Mouse (Mus musculus) midbrain, embryonic 16.5 days (tissue): Measurements from ENCODE around the gene M6pr. TPM values are rescaled to one million over a fixed set of nuclear protein-coding genes. Genes with fewer than 3 reads are reported as not detected.
A peak's percentile ranks its signal among the peaks of the same experiment; 100 is the strongest.

ENCODE experiments used
- ATAC-seq: fragments of 200-750 bp; cut with Nextera tagmentation; 2 replicates; pipeline ENCODE4 v1.8.0; 2017; ENCODE audit warnings: moderate TSS enrichment
- H3K27ac ChIP-seq: fragments of 300-500 bp; sonication (generic); 2 replicates; pipeline ENCODE4 v1.5.1; 2014; ENCODE audit warnings: mild to moderate bottlenecking, low read length, mixed read lengths
- H3K27me3 ChIP-seq: fragments of 300-500 bp; sonication (generic); 2 replicates; pipeline ENCODE4 v1.6.1; 2014; ENCODE audit warnings: low read depth, low read length, mixed read lengths; ENCODE audit not compliant: control insufficient read depth, insufficient read depth
- H3K36me3 ChIP-seq: fragments of 300-500 bp; sonication (generic); 2 replicates; pipeline ENCODE4 v1.6.1; 2014; ENCODE audit warnings: mild to moderate bottlenecking, low read length, moderate library complexity, mixed read lengths; ENCODE audit not compliant: control insufficient read depth, insufficient read depth
- H3K4me1 ChIP-seq: fragments of 300-500 bp; sonication (generic); 2 replicates; pipeline ENCODE4 v1.6.1; 2014; ENCODE audit warnings: mild to moderate bottlenecking, low read length, mixed read lengths; ENCODE audit not compliant: control insufficient read depth, insufficient read depth
- H3K4me2 ChIP-seq: fragments of 300-500 bp; sonication (generic); 2 replicates; pipeline ENCODE4 v1.6.1; 2014; ENCODE audit warnings: mild to moderate bottlenecking, low read length, mixed read lengths
- H3K4me3 ChIP-seq: fragments of 300-500 bp; sonication (generic); 2 replicates; pipeline ENCODE4 v1.5.1; 2014; ENCODE audit warnings: low read depth, mild to moderate bottlenecking, low read length, moderate library complexity, mixed read lengths
- H3K9ac ChIP-seq: fragments of 300-500 bp; sonication (generic); 2 replicates; pipeline ENCODE4 v1.6.1; 2014; ENCODE audit warnings: low read depth, low read length, mixed read lengths
- H3K9me3 ChIP-seq: fragments of 300-500 bp; sonication (generic); replicated peaks from 2 replicates; pipeline ENCODE4 v1.6.1; 2014; ENCODE audit warnings: mild to moderate bottlenecking, low read length, mixed read lengths; ENCODE audit not compliant: control insufficient read depth, poor library complexity, severe bottlenecking
- WGBS: fragments of 180-500 bp; shearing (Covaris S2); extraction: QIAGEN DNeasy Blood & Tissue Kit; methylation state at CpG from one replicate; pipeline ENCODE4 v1.1.7; 2014; 5-methylcytosine and 5-hydroxymethylcytosine counted together
- polyA plus RNA-seq: library from polyadenylated mRNA; unstranded; fragments of >200 nt; fragmentation: Nextera tagmentation; extraction: Ambion mirVana; gene quantifications from 2 replicates; pipeline ENCODE4 v1.2.1, GENCODE M21; 2015

Gene M6pr
- polyA plus RNA-seq, 1 experiment from 2014 or later: 50.5 TPM

DNA sequence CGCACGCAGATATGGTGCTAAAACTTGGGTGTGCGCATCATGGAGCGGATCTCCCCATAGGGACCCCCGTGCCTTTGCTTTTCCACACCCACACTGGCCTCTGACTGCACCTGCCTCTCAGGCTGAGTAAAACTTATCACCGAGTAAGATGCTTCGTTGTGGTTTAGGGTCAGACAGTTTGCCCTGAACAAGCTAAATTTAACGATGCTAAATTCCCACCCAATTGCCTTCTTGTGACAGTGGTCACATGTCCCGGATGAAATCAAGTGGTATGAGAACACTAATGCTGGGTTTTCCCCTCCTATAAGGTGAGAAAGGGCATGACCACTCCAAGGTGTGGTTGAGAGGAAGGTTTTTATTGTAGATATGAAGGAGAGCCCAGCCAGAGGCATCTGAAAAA, 14.7 kb upstream of the M6pr start:
- Histone ChIP-seq H3K4me2 (no peak overlapping the region), H3K27me3 (no peaks in the 10 kb centered on the region), H3K4me1 (peaks cover 19% of the 10 kb centered on the region), H3K36me3 (no peaks in the 10 kb centered on the region), H3K9ac (no peak overlapping the region), H3K27ac (no peak overlapping the region), H3K9me3 (no peaks in the 10 kb centered on the region), H3K4me3 (no peak overlapping the region)
- no peak for ATAC-seq
- 89% methylated on average over 9 of the region's 9 CpGs for WGBS

DNA sequence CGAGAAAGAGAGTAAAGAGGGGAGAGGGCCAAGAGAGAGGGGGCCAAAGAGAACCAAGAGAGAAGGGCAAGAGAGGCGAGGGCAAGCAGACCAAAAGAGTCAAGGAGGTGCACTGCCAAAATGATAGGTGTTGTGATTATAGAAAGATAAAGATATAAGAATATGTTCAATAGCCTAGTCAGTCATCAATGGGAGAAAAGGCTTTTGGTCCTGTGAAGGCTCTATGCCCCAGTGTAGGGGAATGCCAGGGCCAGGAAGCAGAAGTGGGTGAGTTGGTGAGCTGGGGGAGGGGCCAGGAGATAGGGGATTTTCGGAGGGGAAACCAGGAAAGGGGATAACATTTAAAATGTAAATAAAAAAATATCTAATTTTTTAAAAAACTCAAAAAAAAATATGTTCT, 14.2 kb upstream of the M6pr start:
- H3K4me2 ChIP-seq: no peak overlapping the region
- H3K27me3 ChIP-seq: no peaks in the 10 kb centered on the region
- 72% methylated on average over 3 of the region's 3 CpGs for WGBS
- H3K4me1 ChIP-seq: peaks cover 19% of the 10 kb centered on the region
- no peak for ATAC-seq
- H3K4me3 ChIP-seq: no peak overlapping the region
- no peak overlapping the region for H3K9ac ChIP-seq
- no peaks in the 10 kb centered on the region for H3K36me3 ChIP-seq
- no peak overlapping the region for H3K27ac ChIP-seq
- no peaks in the 10 kb centered on the region for H3K9me3 ChIP-seq

DNA sequence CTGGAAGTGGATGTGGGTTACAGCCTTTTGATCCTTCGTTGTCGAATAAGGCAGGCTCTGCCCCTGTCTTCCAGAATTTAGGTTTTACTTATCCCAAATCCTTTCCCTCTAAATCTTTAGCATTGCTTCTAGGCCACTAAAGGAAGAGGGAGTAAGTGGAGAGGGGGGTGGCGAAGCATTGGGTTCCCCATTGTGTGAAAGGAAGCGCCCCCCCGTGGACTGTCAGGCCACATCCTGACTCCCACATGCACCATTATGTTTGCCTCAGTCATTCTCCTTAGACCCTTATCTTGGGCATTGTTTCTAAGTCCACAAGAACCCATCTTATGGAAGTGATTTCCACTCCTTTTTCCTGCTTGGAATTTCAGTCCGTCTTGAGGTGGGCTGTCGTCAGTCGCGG, 13.3 kb upstream of the M6pr start:
- 62% methylated on average over 9 of the region's 9 CpGs for WGBS
- H3K27me3 ChIP-seq: no peaks in the 10 kb centered on the region
- H3K36me3 ChIP-seq: no peaks in the 10 kb centered on the region
- ATAC-seq: no peak
- no peak overlapping the region for H3K27ac ChIP-seq
- no peak overlapping the region for H3K4me3 ChIP-seq
- H3K9me3 ChIP-seq: no peaks in the 10 kb centered on the region
- no peak overlapping the region for H3K9ac ChIP-seq
- no peak overlapping the region for H3K4me2 ChIP-seq
- H3K4me1 ChIP-seq: peaks cover 19% of the 10 kb centered on the region

DNA sequence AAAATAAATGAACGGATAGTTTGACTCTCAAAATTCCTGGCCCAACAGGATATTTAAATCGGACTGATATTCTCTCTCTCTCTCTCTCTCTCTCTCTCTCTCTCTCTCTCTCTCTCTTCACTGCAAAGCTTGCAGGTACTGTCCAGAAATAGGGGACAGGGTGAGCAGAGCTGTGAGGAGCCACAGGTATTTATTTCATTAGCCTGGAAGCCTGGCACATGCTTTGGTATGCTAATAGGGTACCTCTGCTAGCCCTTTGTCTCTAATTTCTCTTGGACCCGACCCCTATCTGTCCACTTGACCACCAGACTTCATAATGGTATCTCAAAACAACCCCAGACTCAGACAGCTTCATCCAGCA, 11.6 kb upstream of the M6pr start:
- WGBS: 22% methylated on average over 3 of the region's 3 CpGs
- Histone ChIP-seq H3K27ac (peak overlapping the region; percentile 88), H3K9me3 (no peaks in the 10 kb centered on the region), H3K4me2 (peak overlapping the region; percentile 68), H3K4me3 (peak overlapping the region; percentile 45), H3K9ac (peak overlapping the region; percentile 72), H3K36me3 (no peaks in the 10 kb centered on the region), H3K4me1 (peaks cover 19% of the 10 kb centered on the region), H3K27me3 (no peaks in the 10 kb centered on the region)
- ATAC-seq: peak; percentile 55; the same call in 1 of the 2 replicates

DNA sequence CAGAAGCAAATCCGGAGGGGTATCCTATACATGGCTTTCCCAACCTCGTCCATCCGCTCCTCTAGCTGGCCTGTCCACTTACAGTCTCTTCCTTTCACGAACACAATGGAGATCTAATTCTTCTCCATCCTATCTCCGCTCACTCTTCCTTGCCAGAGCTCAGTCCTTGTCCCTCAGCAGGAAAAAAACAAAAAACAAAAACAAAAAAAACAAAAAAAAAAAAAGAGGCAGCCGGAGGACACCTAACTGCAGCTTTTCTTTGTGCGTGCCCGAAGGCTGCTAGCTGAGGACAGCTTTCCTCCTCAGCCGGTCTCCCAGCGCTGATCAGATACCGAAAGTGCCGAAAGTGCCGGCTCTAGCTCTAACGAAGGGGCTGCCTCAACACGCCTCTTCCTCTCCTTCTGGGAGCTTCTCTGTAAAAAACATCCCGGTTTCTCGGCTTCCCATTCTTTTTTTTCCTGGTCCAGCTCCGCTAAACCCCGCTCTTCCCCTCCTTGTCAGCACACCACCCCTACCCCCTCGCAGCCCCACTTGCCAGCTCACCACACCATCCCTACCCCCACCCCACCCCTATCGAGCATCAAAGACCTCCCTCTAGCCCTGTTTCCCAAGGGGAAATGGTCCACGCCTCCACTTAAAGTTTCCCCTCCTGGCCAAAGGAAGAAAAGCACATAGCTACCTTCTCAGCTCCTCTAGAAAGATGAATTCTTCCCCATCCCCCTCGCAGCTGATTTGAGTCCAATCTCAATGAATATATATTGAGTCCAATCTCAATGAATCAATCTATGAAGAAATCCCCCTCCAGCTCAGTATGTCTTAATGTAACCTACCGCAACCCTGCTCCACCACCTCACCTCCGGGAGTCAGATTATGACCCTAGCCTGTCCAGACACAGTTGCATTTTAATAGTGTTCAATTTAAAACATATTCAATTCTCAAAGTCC, 11.0 kb upstream of the M6pr start:
- peak overlapping the region; percentile 88 for H3K27ac ChIP-seq
- H3K9ac ChIP-seq: peak overlapping the region; percentile 72
- H3K27me3 ChIP-seq: no peaks in the 10 kb centered on the region
- H3K4me3 ChIP-seq: peak overlapping the region; percentile 45
- peak overlapping the region; percentile 68 for H3K4me2 ChIP-seq
- WGBS: 5% methylated on average over 25 of the region's 25 CpGs
- H3K9me3 ChIP-seq: no peaks in the 10 kb centered on the region
- no peaks in the 10 kb centered on the region for H3K36me3 ChIP-seq
- H3K4me1 ChIP-seq: peaks cover 19% of the 10 kb centered on the region
- ATAC-seq: peak; percentile 86

DNA sequence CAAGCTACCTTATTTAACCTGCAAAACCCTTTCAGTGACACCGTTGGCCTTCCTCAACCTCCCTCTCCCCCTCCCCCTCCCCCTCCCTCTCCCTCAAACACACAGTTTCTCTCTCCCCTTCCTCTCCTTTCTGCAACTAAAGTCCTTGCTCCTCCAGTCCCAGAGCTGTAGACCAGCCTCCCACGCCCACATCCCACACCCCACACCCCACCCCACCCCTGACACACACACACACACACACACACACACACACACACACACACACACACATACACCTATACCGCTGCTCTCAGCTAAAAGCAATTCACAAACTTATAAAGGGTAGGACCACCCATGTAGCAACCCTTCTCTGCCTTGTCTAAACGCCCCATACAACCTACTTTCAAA, 10.3 kb upstream of the M6pr start:
- H3K4me2 ChIP-seq: peak overlapping the region; percentile 68
- no peak overlapping the region; the same call in 1 of the 2 replicates for H3K4me3 ChIP-seq
- ATAC-seq: peak; percentile 33; the same call in 1 of the 2 replicates
- peak overlapping the region; percentile 88; the same call in 1 of the 2 replicates for H3K27ac ChIP-seq
- peaks cover 19% of the 10 kb centered on the region for H3K4me1 ChIP-seq
- H3K36me3 ChIP-seq: no peaks in the 10 kb centered on the region
- no peaks in the 10 kb centered on the region for H3K9me3 ChIP-seq
- 62% methylated on average over 4 of the region's 4 CpGs for WGBS
- H3K27me3 ChIP-seq: no peaks in the 10 kb centered on the region
- H3K9ac ChIP-seq: peak overlapping the region; percentile 72; the same call in 1 of the 2 replicates

DNA sequence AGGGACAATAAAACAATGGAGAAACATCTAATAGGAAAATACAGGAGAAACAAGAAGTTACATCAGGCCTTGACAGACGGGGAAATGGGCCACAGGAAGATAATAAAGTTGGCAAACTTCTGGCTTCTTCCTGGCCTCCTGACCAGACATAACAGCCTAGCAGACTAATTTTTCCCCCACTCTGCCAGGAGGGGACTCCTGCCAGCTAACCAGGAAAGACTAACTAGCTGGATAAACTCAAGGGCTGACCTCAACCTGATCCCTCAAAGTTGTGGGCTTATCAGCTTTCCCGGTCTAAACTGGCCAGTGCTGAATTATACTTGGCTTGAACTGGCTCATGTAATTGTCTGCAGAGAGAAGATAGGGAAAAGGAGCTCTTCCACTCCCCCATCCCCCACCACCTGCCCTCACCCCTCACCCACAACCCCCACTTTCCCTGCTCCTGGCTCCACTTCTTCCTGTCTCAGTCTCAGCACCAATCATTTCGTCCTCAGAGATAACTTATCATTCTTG, 8.8 kb upstream of the M6pr start:
- Histone ChIP-seq H3K9ac (no peak overlapping the region), H3K4me1 (peaks cover 19% of the 10 kb centered on the region), H3K27ac (no peak overlapping the region), H3K27me3 (no peaks in the 10 kb centered on the region), H3K4me3 (no peak overlapping the region), H3K4me2 (no peak overlapping the region), H3K9me3 (no peaks in the 10 kb centered on the region), H3K36me3 (no peaks in the 10 kb centered on the region)
- WGBS: 79% methylated on average over 3 of the region's 3 CpGs
- no peak for ATAC-seq

DNA sequence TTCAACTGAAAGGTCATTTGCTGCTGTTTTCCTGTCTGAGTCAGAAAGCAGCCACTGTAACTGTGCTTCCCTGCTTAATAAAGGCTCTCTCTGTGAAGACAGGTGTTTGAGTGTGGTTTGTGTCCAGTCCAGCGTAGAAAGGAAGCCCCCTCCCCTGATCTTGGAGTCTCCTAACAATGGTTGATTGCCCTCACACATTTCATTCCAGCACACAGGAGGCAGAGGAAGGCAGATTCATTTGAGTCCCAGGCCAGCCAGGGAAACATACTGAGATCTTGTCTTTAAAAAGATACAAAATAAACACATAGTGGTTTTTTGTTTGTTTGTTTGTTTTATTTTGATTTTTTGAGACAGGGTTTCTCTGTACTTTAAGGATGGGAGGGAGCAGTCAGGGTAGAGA, 6.4 kb upstream of the M6pr start:
- WGBS: 63% methylated on average over 1 of the region's 1 CpGs
- Histone ChIP-seq H3K9ac (no peak overlapping the region), H3K4me2 (no peak overlapping the region), H3K4me1 (peaks cover 4% of the 10 kb centered on the region), H3K27me3 (no peaks in the 10 kb centered on the region), H3K4me3 (no peak overlapping the region), H3K9me3 (no peaks in the 10 kb centered on the region), H3K27ac (no peak overlapping the region), H3K36me3 (no peaks in the 10 kb centered on the region)
- ATAC-seq: no peak

DNA sequence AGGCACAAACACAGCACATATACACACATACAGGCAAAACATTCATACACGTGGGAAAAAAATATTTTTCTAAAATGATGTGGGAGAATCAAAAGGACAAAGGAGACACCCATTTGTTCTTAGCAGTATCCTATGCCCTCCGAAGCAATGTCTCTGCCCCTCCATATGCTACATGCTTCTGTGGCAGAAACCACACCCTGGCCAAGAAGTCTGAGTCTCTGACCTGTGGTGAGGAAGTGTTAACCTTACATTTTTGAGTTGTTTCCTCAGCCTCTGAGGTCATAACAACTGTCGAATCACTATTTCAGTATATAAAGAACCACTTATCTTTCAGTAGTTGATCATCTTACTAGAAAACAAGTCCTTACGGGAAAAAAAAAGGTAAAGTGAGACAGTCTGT, 5.9 kb upstream of the M6pr start:
- Histone ChIP-seq H3K4me2 (no peak overlapping the region), H3K9ac (no peak overlapping the region), H3K27ac (no peak overlapping the region), H3K4me3 (no peak overlapping the region), H3K9me3 (no peaks in the 10 kb centered on the region), H3K27me3 (no peaks in the 10 kb centered on the region), H3K4me1 (peaks cover 4% of the 10 kb centered on the region), H3K36me3 (no peaks in the 10 kb centered on the region)
- 89% methylated on average over 4 of the region's 4 CpGs for WGBS
- no peak for ATAC-seq
